Mouse (Mus musculus): ENCODE results near the gene Thg1l. TPM values are rescaled to one million over a fixed set of nuclear protein-coding genes. Genes with fewer than 3 reads are reported as not detected.

Gene Thg1l
- polyA plus RNA-seq, 1 experiment from 2014 or later = 10.5 TPM

- ATAC-seq = no peak
- Histone ChIP-seq H3K4me1 (0 out of 2 replicates have a peak, but pooled peaks cover 4% of the 10 kb centered on the region), H3K9me3 (replicated peaks) (no peaks in the 10 kb centered on the region), H3K9ac (no peak overlapping the region), H3K27ac (no peak overlapping the region), H3K4me2 (no peak overlapping the region), H3K4me3 (no peak overlapping the region), H3K36me3 (ENCODE audit: poor library complexity, severe bottlenecking) (peaks cover 49% of the 10 kb centered on the region), H3K27me3 (no peaks in the 10 kb centered on the region)
- 88% methylated on average over 2 of the region's 2 CpGs for WGBS
These were observed 57.9 kb downstream of the Thg1l start for GRCm38 (mm10) chr11:45897392-45897791.

Other genes starting within 250 kb of the Thg1l start
- gene Clint1, start 103.4 kb downstream of the Thg1l start, polyA plus RNA-seq (2015; fragmentation: Nextera tagmentation; extraction: Ambion mirVana) = 49.8 and 51.0 TPM in 2 replicates
- 8.7 and 8.8 TPM in 2 replicates for gene Lsm11, start 10.6 kb downstream of the Thg1l start, polyA plus RNA-seq (2015; fragmentation: Nextera tagmentation; extraction: Ambion mirVana)
- gene Sox30, start 24.8 kb upstream of the Thg1l start, polyA plus RNA-seq (2015; fragmentation: Nextera tagmentation; extraction: Ambion mirVana) = not detected in 2 replicates
- 2.6 and 4.3 TPM in 2 replicates for gene Gm12166, start 96.8 kb upstream of the Thg1l start, polyA plus RNA-seq (2015; fragmentation: Nextera tagmentation; extraction: Ambion mirVana)
- 6.2 and 7.2 TPM in 2 replicates for gene Adam19, start 100.5 kb upstream of the Thg1l start, polyA plus RNA-seq (2015; fragmentation: Nextera tagmentation; extraction: Ambion mirVana)
- gene Nipal4, start 211.0 kb upstream of the Thg1l start, polyA plus RNA-seq (2015; fragmentation: Nextera tagmentation; extraction: Ambion mirVana) = 0.38 and 0.40 TPM in 2 replicates

Measured in forebrain, embryonic 13.5 days (tissue).